Mouse (Mus musculus): Measurements from ENCODE around the gene Tsc2. TPM values are rescaled to one million over a fixed set of nuclear protein-coding genes. Genes with fewer than 3 reads are reported as not detected.

The Tsc2 gene
- polyA plus RNA-seq, 1 experiment from 2014 or later = 82.2 TPM

- no peak overlapping the region for H3K4me2 ChIP-seq (replicated peaks)
- H3K27ac ChIP-seq (replicated peaks) = no peak overlapping the region
- H3K27me3 ChIP-seq = no peaks in the 10 kb centered on the region
- no peak for ATAC-seq (ENCODE audit: low FRiP score, low read depth)
- H3K9me3 ChIP-seq = no peaks in the 10 kb centered on the region
- WGBS = 67% methylated on average over 5 of the region's 5 CpGs
- H3K9ac ChIP-seq (replicated peaks) = no peak overlapping the region
- H3K36me3 ChIP-seq = peaks cover 88% of the 10 kb centered on the region
- no peaks in the 10 kb centered on the region for H3K4me1 ChIP-seq
- no peak overlapping the region for H3K4me3 ChIP-seq
Observed at GRCm38 (mm10) chr17:24583599-24584460, 48.6 kb downstream of the Tsc2 start.

GRCm38 (mm10) chr17:24580287-24580686, 52.1 kb downstream of the Tsc2 start:
- no peak overlapping the region for H3K9ac ChIP-seq (replicated peaks)
- ATAC-seq (ENCODE audit: low FRiP score, low read depth) = no peak

GRCm38 (mm10) chr17:24579532-24579931, 52.9 kb downstream of the Tsc2 start:
- H3K9me3 ChIP-seq = no peaks in the 10 kb centered on the region
- no peak overlapping the region for H3K27ac ChIP-seq (replicated peaks)
- no peak overlapping the region for H3K4me2 ChIP-seq (replicated peaks)
- no peaks in the 10 kb centered on the region for H3K27me3 ChIP-seq
- H3K36me3 ChIP-seq = peaks cover 80% of the 10 kb centered on the region
- no peaks in the 10 kb centered on the region for H3K4me1 ChIP-seq
- 96% methylated on average over 3 of the region's 3 CpGs for WGBS
- H3K9ac ChIP-seq (replicated peaks) = no peak overlapping the region
- H3K4me3 ChIP-seq = no peak overlapping the region
- no peak for ATAC-seq (ENCODE audit: low FRiP score, low read depth)

More at GRCm38 (mm10) chr17:24580287-24580686, 52.1 kb downstream of the Tsc2 start:
- Histone ChIP-seq H3K27me3 (no peaks in the 10 kb centered on the region), H3K36me3 (peaks cover 77% of the 10 kb centered on the region), H3K4me1 (no peaks in the 10 kb centered on the region), H3K4me2 (replicated peaks) (no peak overlapping the region), H3K4me3 (no peak overlapping the region), H3K9me3 (no peaks in the 10 kb centered on the region), H3K27ac (replicated peaks) (no peak overlapping the region)
- WGBS = 94% methylated on average over 2 of the region's 2 CpGs

GRCm38 (mm10) chr17:24573811-24574210, 58.6 kb downstream of the Tsc2 start:
- Histone ChIP-seq H3K27ac (replicated peaks) (no peak overlapping the region), H3K27me3 (no peaks in the 10 kb centered on the region), H3K9me3 (no peaks in the 10 kb centered on the region), H3K4me3 (no peak overlapping the region), H3K9ac (replicated peaks) (no peak overlapping the region), H3K4me1 (no peaks in the 10 kb centered on the region), H3K36me3 (peaks cover 83% of the 10 kb centered on the region), H3K4me2 (replicated peaks) (no peak overlapping the region)
- 96% methylated on average over 9 of the region's 9 CpGs for WGBS
- no peak for ATAC-seq (ENCODE audit: low FRiP score, low read depth)

GRCm38 (mm10) chr17:24572651-24573245, 59.7 kb downstream of the Tsc2 start:
- Histone ChIP-seq H3K4me2 (replicated peaks) (no peak overlapping the region), H3K9ac (replicated peaks) (no peak overlapping the region), H3K9me3 (no peaks in the 10 kb centered on the region), H3K27ac (replicated peaks) (no peak overlapping the region), H3K4me1 (no peaks in the 10 kb centered on the region), H3K4me3 (no peak overlapping the region), H3K36me3 (peaks cover 79% of the 10 kb centered on the region), H3K27me3 (no peaks in the 10 kb centered on the region)
- WGBS = 95% methylated on average over 12 of the region's 12 CpGs
- no peak for ATAC-seq (ENCODE audit: low FRiP score, low read depth)

- no peak overlapping the region for H3K4me2 ChIP-seq (replicated peaks)
- H3K4me3 ChIP-seq = no peak overlapping the region
- no peaks in the 10 kb centered on the region for H3K27me3 ChIP-seq
- no peaks in the 10 kb centered on the region for H3K4me1 ChIP-seq
- H3K9ac ChIP-seq (replicated peaks) = no peak overlapping the region
- H3K36me3 ChIP-seq = peaks cover 83% of the 10 kb centered on the region
- no peaks in the 10 kb centered on the region for H3K9me3 ChIP-seq
- 92% methylated on average over 4 of the region's 4 CpGs for WGBS
- H3K27ac ChIP-seq (replicated peaks) = no peak overlapping the region
- no peak for ATAC-seq (ENCODE audit: low FRiP score, low read depth)
Observed at GRCm38 (mm10) chr17:24569837-24570236, 62.6 kb downstream of the Tsc2 start.

- H3K9me3 ChIP-seq = no peaks in the 10 kb centered on the region
- H3K4me2 ChIP-seq (replicated peaks) = no peak overlapping the region
- whole genome bisulfite sequencing = 80% methylated on average over 8 of the region's 8 CpGs
- H3K27me3 ChIP-seq = no peaks in the 10 kb centered on the region
- no peak overlapping the region for H3K9ac ChIP-seq (replicated peaks)
- 0 out of 2 replicates have a peak, but pooled peaks cover 4% of the 10 kb centered on the region for H3K4me1 ChIP-seq
- ATAC-seq (ENCODE audit: low FRiP score, low read depth) = no peak
- H3K27ac ChIP-seq (replicated peaks) = no peak overlapping the region
- no peak overlapping the region for H3K4me3 ChIP-seq
- peaks cover 58% of the 10 kb centered on the region for H3K36me3 ChIP-seq
Observed at GRCm38 (mm10) chr17:24567034-24567779, 65.2 kb downstream of the Tsc2 start.

- WGBS = 67% methylated on average over 3 of the region's 3 CpGs
- Histone ChIP-seq H3K4me2 (replicated peaks) (no peak overlapping the region), H3K27me3 (no peaks in the 10 kb centered on the region), H3K9me3 (no peaks in the 10 kb centered on the region), H3K4me1 (0 out of 2 replicates have a peak, but pooled peaks cover 4% of the 10 kb centered on the region), H3K4me3 (no peak overlapping the region), H3K9ac (replicated peaks) (no peak overlapping the region), H3K27ac (replicated peaks) (no peak overlapping the region), H3K36me3 (peaks cover 44% of the 10 kb centered on the region)
- ATAC-seq (ENCODE audit: low FRiP score, low read depth) = no peak
Observed at GRCm38 (mm10) chr17:24565792-24566191, 66.6 kb downstream of the Tsc2 start.

- H3K4me1 ChIP-seq = 0 out of 2 replicates have a peak, but pooled peaks cover 4% of the 10 kb centered on the region
- WGBS = 93% methylated on average over 3 of the region's 3 CpGs
- no peak overlapping the region for H3K4me3 ChIP-seq
- peaks cover 37% of the 10 kb centered on the region for H3K36me3 ChIP-seq
- no peak overlapping the region for H3K4me2 ChIP-seq (replicated peaks)
- ATAC-seq (ENCODE audit: low FRiP score, low read depth) = no peak
- H3K9ac ChIP-seq (replicated peaks) = no peak overlapping the region
- H3K9me3 ChIP-seq = no peaks in the 10 kb centered on the region
- H3K27me3 ChIP-seq = no peaks in the 10 kb centered on the region
- H3K27ac ChIP-seq (replicated peaks) = no peak overlapping the region
Observed at GRCm38 (mm10) chr17:24565092-24565491, 67.3 kb downstream of the Tsc2 start.

GRCm38 (mm10) chr17:24564422-24564821, 68.0 kb downstream of the Tsc2 start:
- H3K9ac ChIP-seq (replicated peaks) = no peak overlapping the region
- H3K4me1 ChIP-seq = peaks cover 6% of the 10 kb centered on the region
- no peak for ATAC-seq (ENCODE audit: low FRiP score, low read depth)
- H3K4me3 ChIP-seq = no peak overlapping the region
- H3K36me3 ChIP-seq = peaks cover 30% of the 10 kb centered on the region
- H3K27ac ChIP-seq (replicated peaks) = no peak overlapping the region
- no peaks in the 10 kb centered on the region for H3K9me3 ChIP-seq
- 89% methylated on average over 4 of the region's 4 CpGs for WGBS
- no peaks in the 10 kb centered on the region for H3K27me3 ChIP-seq
- H3K4me2 ChIP-seq (replicated peaks) = no peak overlapping the region

- Histone ChIP-seq H3K9ac (replicated peaks) (no peak overlapping the region), H3K27ac (replicated peaks) (no peak overlapping the region)
- no peak for ATAC-seq (ENCODE audit: low FRiP score, low read depth)
Observed at GRCm38 (mm10) chr17:24563638-24564037, 68.8 kb downstream of the Tsc2 start.

GRCm38 (mm10) chr17:24561592-24561991, 70.8 kb downstream of the Tsc2 start:
- Histone ChIP-seq H3K27me3 (no peaks in the 10 kb centered on the region), H3K4me3 (no peak overlapping the region), H3K9me3 (no peaks in the 10 kb centered on the region), H3K4me1 (peaks cover 25% of the 10 kb centered on the region), H3K36me3 (peaks cover 15% of the 10 kb centered on the region), H3K27ac (replicated peaks) (no peak overlapping the region), H3K4me2 (replicated peaks) (no peak overlapping the region), H3K9ac (replicated peaks) (no peak overlapping the region)
- ATAC-seq (ENCODE audit: low FRiP score, low read depth) = no peak
- 96% methylated on average over 2 of the region's 2 CpGs for WGBS

More at GRCm38 (mm10) chr17:24563638-24564037, 68.8 kb downstream of the Tsc2 start:
- peaks cover 14% of the 10 kb centered on the region for H3K4me1 ChIP-seq
- H3K36me3 ChIP-seq = peaks cover 26% of the 10 kb centered on the region
- no peak overlapping the region for H3K4me3 ChIP-seq
- H3K9me3 ChIP-seq = no peaks in the 10 kb centered on the region
- WGBS = 79% methylated on average over 5 of the region's 5 CpGs
- no peak overlapping the region for H3K4me2 ChIP-seq (replicated peaks)
- no peaks in the 10 kb centered on the region for H3K27me3 ChIP-seq
